Mouse (Mus musculus): ENCODE data around the gene Rab5c. TPM values are rescaled to one million over a fixed set of nuclear protein-coding genes. Genes with fewer than 3 reads are reported as not detected.

The Rab5c gene
- polyA plus RNA-seq, 1 experiment from 2014 or later = 39.4 TPM

GRCm38 (mm10) chr11:100770646-100771408 is 32.8 kb upstream of the Rab5c start, which contains the start of gene Ghdc:
Gene Ghdc, minus strand, starts transcription at chr11:100770957.
- DNase-seq (ENCODE audit: low spot score) = peak; percentile 64
- WGBS = 28% methylated on average over 17 of the region's 17 CpGs
- Histone ChIP-seq H3K27ac (ENCODE audit: low read depth, low read length) (no peak within 1 kb of the TSS), H3K9ac (ENCODE audit: low read length) (peak within 1 kb of the TSS; percentile 37; the same call in 1 of the 2 replicates), H3K4me3 (ENCODE audit: low read depth, low read length) (peak within 1 kb of the TSS; percentile 35), H3K4me1 (replicated peaks; ENCODE audit: control insufficient read depth, insufficient read depth, low read length) (no peaks in the 10 kb centered on the region), H3K27me3 (ENCODE audit: control insufficient read depth, insufficient read depth, low read length) (no peaks in the 10 kb centered on the region), H3K36me3 (ENCODE audit: control insufficient read depth, insufficient read depth, low read length) (no peaks in the 10 kb centered on the region), H3K4me2 (ENCODE audit: low read depth, low read length, severe bottlenecking) (peak within 1 kb of the TSS; percentile 48), H3K9me3 (ENCODE audit: control insufficient read depth, low read length) (no peaks in the 10 kb centered on the region)
- ATAC-seq (replicated peaks; ENCODE audit: low FRiP score) = no peak

DNA sequence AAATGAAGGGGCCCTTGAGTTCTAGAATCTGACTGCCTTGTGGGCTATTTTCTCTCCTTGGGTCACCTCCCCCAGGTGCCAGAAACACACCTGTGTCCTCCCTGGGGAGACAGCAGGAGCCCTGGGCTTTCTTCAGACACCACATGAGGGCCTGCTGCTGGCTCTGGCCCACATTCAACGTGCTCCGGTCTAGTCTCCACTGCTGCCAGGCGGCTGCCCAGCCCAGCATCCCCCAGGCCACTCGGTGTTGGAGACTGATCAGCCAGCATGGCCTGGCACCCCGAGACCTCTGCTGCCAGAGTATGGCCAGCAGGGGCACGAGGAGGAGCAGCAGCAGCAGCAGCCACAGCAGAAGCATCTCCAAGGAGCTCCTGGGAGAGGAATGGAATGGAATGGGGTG is 32.0 kb upstream of the Rab5c start:
- H3K36me3 ChIP-seq (ENCODE audit: control insufficient read depth, insufficient read depth, low read length) = no peaks in the 10 kb centered on the region
- H3K9me3 ChIP-seq (ENCODE audit: control insufficient read depth, low read length) = no peaks in the 10 kb centered on the region
- 54% methylated on average over 6 of the region's 6 CpGs for WGBS
- H3K4me1 ChIP-seq (replicated peaks; ENCODE audit: control insufficient read depth, insufficient read depth, low read length) = no peaks in the 10 kb centered on the region
- H3K9ac ChIP-seq (ENCODE audit: low read length) = no peak overlapping the region
- ATAC-seq (replicated peaks; ENCODE audit: low FRiP score) = no peak
- H3K4me2 ChIP-seq (ENCODE audit: low read depth, low read length, severe bottlenecking) = peak overlapping the region; percentile 48; the same call in 1 of the 2 replicates
- H3K27ac ChIP-seq (ENCODE audit: low read depth, low read length) = no peak overlapping the region
- no peak for DNase-seq (ENCODE audit: low spot score)
- H3K4me3 ChIP-seq (ENCODE audit: low read depth, low read length) = peak overlapping the region; percentile 6; the same call in 1 of the 2 replicates
- no peaks in the 10 kb centered on the region for H3K27me3 ChIP-seq (ENCODE audit: control insufficient read depth, insufficient read depth, low read length)

- no peak for DNase-seq (ENCODE audit: low spot score)
These were observed 29.9 kb upstream of the Rab5c start for GRCm38 (mm10) chr11:100767871-100768270.

DNA sequence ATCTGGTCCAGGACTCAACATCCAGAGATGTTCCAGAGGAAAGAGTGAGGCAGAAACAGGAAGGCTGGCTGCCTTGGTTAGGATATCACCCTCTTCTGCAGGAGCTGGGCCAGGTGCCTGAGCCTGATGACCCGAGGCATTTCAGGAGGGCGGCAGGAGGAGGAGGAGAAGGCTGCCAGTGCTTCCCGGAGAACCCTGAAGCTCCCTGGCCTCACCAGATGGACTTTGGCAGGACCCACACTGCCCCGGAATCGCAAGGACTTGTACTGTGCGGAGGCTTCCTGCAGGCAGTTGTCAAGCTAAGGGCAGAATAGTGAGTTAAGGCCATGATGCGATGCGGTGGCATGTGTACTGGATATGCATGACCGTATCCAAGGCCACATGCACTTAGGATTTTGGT is 28.7 kb upstream of the Rab5c start:
- DNase-seq (ENCODE audit: low spot score) (no peak), ATAC-seq (replicated peaks; ENCODE audit: low FRiP score) (no peak)
- Histone ChIP-seq H3K4me1 (replicated peaks; ENCODE audit: control insufficient read depth, insufficient read depth, low read length) (no peaks in the 10 kb centered on the region), H3K27ac (ENCODE audit: low read depth, low read length) (no peak overlapping the region), H3K4me2 (ENCODE audit: low read depth, low read length, severe bottlenecking) (no peak overlapping the region), H3K4me3 (ENCODE audit: low read depth, low read length) (no peak overlapping the region), H3K36me3 (ENCODE audit: control insufficient read depth, insufficient read depth, low read length) (no peaks in the 10 kb centered on the region), H3K9ac (ENCODE audit: low read length) (no peak overlapping the region), H3K9me3 (ENCODE audit: control insufficient read depth, low read length) (no peaks in the 10 kb centered on the region), H3K27me3 (ENCODE audit: control insufficient read depth, insufficient read depth, low read length) (no peaks in the 10 kb centered on the region; the same call in 1 of the 2 replicates)
- 90% methylated on average over 9 of the region's 9 CpGs for WGBS

More at GRCm38 (mm10) chr11:100767871-100768270, 29.9 kb upstream of the Rab5c start:
- no peaks in the 10 kb centered on the region for H3K27me3 ChIP-seq (ENCODE audit: control insufficient read depth, insufficient read depth, low read length)
- no peak overlapping the region for H3K9ac ChIP-seq (ENCODE audit: low read length)
- WGBS = 90% methylated on average over 5 of the region's 5 CpGs
- no peak for ATAC-seq (replicated peaks; ENCODE audit: low FRiP score)
- no peaks in the 10 kb centered on the region for H3K36me3 ChIP-seq (ENCODE audit: control insufficient read depth, insufficient read depth, low read length)
- no peaks in the 10 kb centered on the region for H3K4me1 ChIP-seq (replicated peaks; ENCODE audit: control insufficient read depth, insufficient read depth, low read length)
- no peaks in the 10 kb centered on the region for H3K9me3 ChIP-seq (ENCODE audit: control insufficient read depth, low read length)
- H3K4me2 ChIP-seq (ENCODE audit: low read depth, low read length, severe bottlenecking) = no peak overlapping the region
- no peak overlapping the region for H3K4me3 ChIP-seq (ENCODE audit: low read depth, low read length)
- H3K27ac ChIP-seq (ENCODE audit: low read depth, low read length) = no peak overlapping the region

GRCm38 (mm10) chr11:100762831-100763230 is 24.8 kb upstream of the Rab5c start, which contains the start of gene Hcrt:
Gene Hcrt, minus strand, starts transcription at chr11:100762931.
- ATAC-seq (replicated peaks; ENCODE audit: low FRiP score) (no peak), DNase-seq (ENCODE audit: low spot score) (no peak)
- 89% methylated on average over 7 of the region's 7 CpGs for WGBS
- Histone ChIP-seq H3K27ac (ENCODE audit: low read depth, low read length) (no peak within 1 kb of the TSS), H3K36me3 (ENCODE audit: control insufficient read depth, insufficient read depth, low read length) (no peaks in the 10 kb centered on the region), H3K9ac (ENCODE audit: low read length) (peak within 1 kb of the TSS; percentile 63), H3K4me1 (replicated peaks; ENCODE audit: control insufficient read depth, insufficient read depth, low read length) (peaks cover 8% of the 10 kb centered on the region; the same call in 1 of the 2 replicates), H3K9me3 (ENCODE audit: control insufficient read depth, low read length) (no peaks in the 10 kb centered on the region), H3K4me3 (ENCODE audit: low read depth, low read length) (peak within 1 kb of the TSS; percentile 35), H3K27me3 (ENCODE audit: control insufficient read depth, insufficient read depth, low read length) (peaks cover 13% of the 10 kb centered on the region), H3K4me2 (ENCODE audit: low read depth, low read length, severe bottlenecking) (peak within 1 kb of the TSS; percentile 85)

DNA sequence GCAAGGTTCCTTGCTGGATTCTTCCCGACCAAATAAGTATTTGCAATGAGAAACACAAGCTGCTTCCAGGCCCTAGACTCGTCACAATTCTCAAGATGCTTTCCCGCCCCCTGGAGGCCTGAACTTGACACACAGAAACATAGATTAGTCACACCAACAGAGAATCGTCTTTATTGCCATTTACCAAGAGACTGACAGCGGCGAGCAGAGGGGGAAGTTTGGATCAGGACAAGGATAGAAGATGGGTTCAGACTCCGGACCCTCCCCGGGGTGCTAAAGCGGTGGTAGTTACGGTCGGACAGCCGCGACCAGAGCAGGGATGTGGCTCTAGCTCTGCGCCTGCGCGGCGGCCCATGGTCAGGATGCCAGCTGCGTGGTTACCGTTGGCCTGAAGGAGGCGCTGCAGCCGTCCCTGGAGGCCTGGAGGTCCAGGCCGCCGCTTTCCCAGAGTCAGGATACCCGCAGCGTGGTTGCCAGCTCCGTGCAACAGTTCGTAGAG is 23.6 kb upstream of the Rab5c start:
- ATAC-seq (replicated peaks; ENCODE audit: low FRiP score) = peak; percentile 75
- DNase-seq (ENCODE audit: low spot score) = peak; percentile 94
- Histone ChIP-seq H3K4me1 (replicated peaks; ENCODE audit: control insufficient read depth, insufficient read depth, low read length) (peaks cover 8% of the 10 kb centered on the region; the same call in 1 of the 2 replicates), H3K4me3 (ENCODE audit: low read depth, low read length) (peak overlapping the region; percentile 35), H3K9ac (ENCODE audit: low read length) (peak overlapping the region; percentile 63), H3K27ac (ENCODE audit: low read depth, low read length) (no peak overlapping the region), H3K27me3 (ENCODE audit: control insufficient read depth, insufficient read depth, low read length) (peaks cover 13% of the 10 kb centered on the region), H3K36me3 (ENCODE audit: control insufficient read depth, insufficient read depth, low read length) (no peaks in the 10 kb centered on the region), H3K4me2 (ENCODE audit: low read depth, low read length, severe bottlenecking) (peak overlapping the region; percentile 85), H3K9me3 (ENCODE audit: control insufficient read depth, low read length) (no peaks in the 10 kb centered on the region)
- WGBS = under 1% methylated on average over 27 of the region's 27 CpGs

- H3K27me3 ChIP-seq (ENCODE audit: control insufficient read depth, insufficient read depth, low read length) = peaks cover 13% of the 10 kb centered on the region
- WGBS = under 1% methylated on average over 49 of the region's 51 CpGs
- H3K9me3 ChIP-seq (ENCODE audit: control insufficient read depth, low read length) = no peaks in the 10 kb centered on the region
- peak within 1 kb of the TSS; percentile 83 for H3K4me2 ChIP-seq (ENCODE audit: low read depth, low read length, severe bottlenecking)
- H3K4me1 ChIP-seq (replicated peaks; ENCODE audit: control insufficient read depth, insufficient read depth, low read length) = peaks cover 8% of the 10 kb centered on the region; the same call in 1 of the 2 replicates
- ATAC-seq (replicated peaks; ENCODE audit: low FRiP score) (peak; percentile 31; the same call in 1 of the 2 replicates), DNase-seq (ENCODE audit: low spot score) (peak; percentile 72)
- H3K27ac ChIP-seq (ENCODE audit: low read depth, low read length) = no peak within 1 kb of the TSS
- H3K4me3 ChIP-seq (ENCODE audit: low read depth, low read length) = peak within 1 kb of the TSS; percentile 35
- H3K36me3 ChIP-seq (ENCODE audit: control insufficient read depth, insufficient read depth, low read length) = no peaks in the 10 kb centered on the region
- peak within 1 kb of the TSS; percentile 45 for H3K9ac ChIP-seq (ENCODE audit: low read length)
These were observed 21.7 kb upstream of the Rab5c start, which contains the start of gene Kcnh4 for GRCm38 (mm10) chr11:100759611-100760233. Gene Kcnh4, minus strand, starts transcription at chr11:100759942.

- H3K4me2 ChIP-seq (ENCODE audit: low read depth, low read length, severe bottlenecking) = peak overlapping the region; percentile 83
- no peaks in the 10 kb centered on the region for H3K36me3 ChIP-seq (ENCODE audit: control insufficient read depth, insufficient read depth, low read length)
- peak; percentile 54 for ATAC-seq (replicated peaks; ENCODE audit: low FRiP score)
- peak overlapping the region; percentile 35 for H3K4me3 ChIP-seq (ENCODE audit: low read depth, low read length)
- H3K27me3 ChIP-seq (ENCODE audit: control insufficient read depth, insufficient read depth, low read length) = peaks cover 13% of the 10 kb centered on the region
- H3K9me3 ChIP-seq (ENCODE audit: control insufficient read depth, low read length) = no peaks in the 10 kb centered on the region
- DNase-seq (ENCODE audit: low spot score) = peak; percentile 85
- under 1% methylated on average over 35 of the region's 35 CpGs for WGBS
- H3K27ac ChIP-seq (ENCODE audit: low read depth, low read length) = no peak overlapping the region
- H3K9ac ChIP-seq (ENCODE audit: low read length) = peak overlapping the region; percentile 45
- H3K4me1 ChIP-seq (replicated peaks; ENCODE audit: control insufficient read depth, insufficient read depth, low read length) = peaks cover 8% of the 10 kb centered on the region; the same call in 1 of the 2 replicates
These were observed 20.9 kb upstream of the Rab5c start for GRCm38 (mm10) chr11:100758707-100759610.

All from forebrain, embryonic 11.5 days (tissue).